Mouse (Mus musculus) liver, embryonic 14.5 days (tissue): Measurements from ENCODE around the gene Birc3. TPM values are rescaled to one million over a fixed set of nuclear protein-coding genes. Genes with fewer than 3 reads are reported as not detected.

ENCODE experiments used
- ATAC-seq: fragments of 200-750 bp; cut with Nextera tagmentation; 2 replicates; pipeline ENCODE4 v1.8.0; 2017; ENCODE audit warnings: moderate number of reproducible peaks, mild to moderate bottlenecking, moderate library complexity; ENCODE audit not compliant: insufficient read depth
- DNase-seq, 3 experiments: peaks; one replicate each; pipeline ENCODE4 v3.0.0-alpha.2; 2012 to 2013; ENCODE audit warnings: low read depth in 3 of 3, low spot score in 3 of 3
- H3K27ac ChIP-seq: fragments of 300-500 bp; sonication (generic); 2 replicates; pipeline ENCODE4 v1.5.1; 2014; ENCODE audit warnings: moderate library complexity, mild to moderate bottlenecking, control low read depth, inconsistent platforms
- H3K27me3 ChIP-seq: fragments of 300-500 bp; sonication (generic); 2 replicates; pipeline ENCODE4 v1.6.1; 2014; ENCODE audit warnings: mild to moderate bottlenecking, low read length, moderate library complexity; ENCODE audit not compliant: control insufficient read depth, insufficient read depth
- H3K36me3 ChIP-seq: fragments of 300-500 bp; sonication (generic); replicated peaks from 2 replicates; pipeline ENCODE4 v1.6.1; 2014; ENCODE audit warnings: low read depth; ENCODE audit not compliant: control insufficient read depth, insufficient read depth
- H3K4me1 ChIP-seq, 2 experiments: fragments of 200-500 bp in 1 of 2; fragments of 300-500 bp in 1 of 2; sonication (generic) in 1 of 2; replicated peaks; 2 replicates each; pipeline ENCODE4 v1.6.1; 2012 to 2014; ENCODE audit warnings: antibody characterized with exemption in 1 of 2, inconsistent platforms in 1 of 2, low read length in 1 of 2; ENCODE audit not compliant: control insufficient read depth in 2 of 2, insufficient read depth in 2 of 2
- H3K4me2 ChIP-seq: fragments of 300-500 bp; sonication (generic); 2 replicates; pipeline ENCODE4 v1.6.1; 2014; ENCODE audit warnings: low read depth, mild to moderate bottlenecking, control low read depth, moderate library complexity
- H3K4me3 ChIP-seq, 2 experiments: fragments of 200-500 bp in 1 of 2; fragments of 300-500 bp in 1 of 2; sonication (generic) in 1 of 2; 2 replicates each; pipeline ENCODE4 v1.5.1; 2012 to 2014; ENCODE audit warnings: low read depth in 2 of 2, low read length in 2 of 2, mild to moderate bottlenecking in 2 of 2, control low read depth in 1 of 2, inconsistent platforms in 1 of 2, moderate library complexity in 1 of 2; ENCODE audit not compliant: insufficient read depth in 1 of 2
- H3K9ac ChIP-seq: fragments of 300-500 bp; sonication (generic); replicated peaks from 2 replicates; pipeline ENCODE4 v1.6.1; 2014; ENCODE audit warnings: mild to moderate bottlenecking, control low read depth, moderate library complexity
- H3K9me3 ChIP-seq: fragments of 300-500 bp; sonication (generic); 2 replicates; pipeline ENCODE4 v1.6.1; 2016; ENCODE audit warnings: low read length, mixed read lengths; ENCODE audit not compliant: control insufficient read depth
- CTCF ChIP-seq: IDR thresholded peaks from 2 replicates; pipeline ENCODE4 v1.5.1; 2016; ENCODE audit warnings: antibody characterized with exemption, low read depth, control low read depth
- EP300 ChIP-seq: IDR thresholded peaks from 2 replicates; pipeline ENCODE4 v1.6.1; 2016; ENCODE audit warnings: antibody characterized with exemption, low read depth
- WGBS: fragments of 180-500 bp; shearing (Covaris S2); extraction: QIAGEN DNeasy Blood & Tissue Kit; methylation state at CpG from one replicate; pipeline ENCODE4 v1.1.7; 2014; ENCODE audit not compliant: insufficient replicate concordance; 5-methylcytosine and 5-hydroxymethylcytosine counted together
- polyA plus RNA-seq, 2 experiments: library from polyadenylated mRNA; depleted of rRNA in 1 of 2; stranded (reverse) in 1 of 2; unstranded in 1 of 2; fragments of >200 nt; fragmentation: Nextera tagmentation in 1 of 2; extraction: Ambion mirVana in 1 of 2; gene quantifications; 2 replicates each; pipeline versions ENCODE4 v1.2.1 to v1.2.3; 2012 to 2014

Gene Birc3
- polyA plus RNA-seq, 2 experiments: 4.7 TPM

GRCm38 (mm10) chr9:7836905-7837805 lies 35.8 kb downstream of the Birc3 start, which contains the start of gene Birc2:
TSS of gene Birc2 (minus strand) at chr9:7837064.
- DNase-seq (peak; percentile 93 to 95 (median 94)), ATAC-seq (peak; percentile 96)
- H3K9ac ChIP-seq: peak within 1 kb of the TSS; percentile 98
- H3K27ac ChIP-seq: peak within 1 kb of the TSS; percentile 99
- WGBS: under 1% methylated on average over 68 of the region's 68 CpGs
- peak within 1 kb of the TSS; percentile 74 to 86 for H3K4me3 ChIP-seq
- peak within 1 kb of the TSS; percentile 89 for H3K4me2 ChIP-seq
- no peaks in the 10 kb centered on the region for H3K9me3 ChIP-seq
- no peaks in the 10 kb centered on the region for H3K27me3 ChIP-seq
- H3K36me3 ChIP-seq: peaks cover 2% of the 10 kb centered on the region
- H3K4me1 ChIP-seq: peaks cover 5 to 16% of the 10 kb centered on the region in 2 experiments
- TF ChIP-seq EP300: peak; percentile 53
- no peak for TF ChIP-seq CTCF

- peaks cover 2% of the 10 kb centered on the region for H3K36me3 ChIP-seq
- H3K4me1 ChIP-seq: peaks cover 8 to 20% of the 10 kb centered on the region in 2 experiments
- H3K27ac ChIP-seq: peak overlapping the region; percentile 99
- TF ChIP-seq EP300: no peak
- TF ChIP-seq CTCF: peak; percentile 29; the same call in 1 of the 2 replicates
- peak overlapping the region; percentile 74 to 86 for H3K4me3 ChIP-seq
- WGBS: 0% methylated on average over 16 of the region's 16 CpGs
- H3K9me3 ChIP-seq: no peaks in the 10 kb centered on the region
- ATAC-seq: peak; percentile 46
- no peaks in the 10 kb centered on the region for H3K27me3 ChIP-seq
- peak overlapping the region; percentile 89 for H3K4me2 ChIP-seq
- DNase-seq: peak; percentile 23 to 47 (median 28)
- H3K9ac ChIP-seq: peak overlapping the region; percentile 98
These were observed 36.7 kb downstream of the Birc3 start for GRCm38 (mm10) chr9:7836331-7836730.

- peak overlapping the region in 1 of 2 experiments; percentile 74; a peak in 2 of 4 replicates for H3K4me3 ChIP-seq
- peaks cover 2% of the 10 kb centered on the region for H3K36me3 ChIP-seq
- H3K4me2 ChIP-seq: peak overlapping the region; percentile 89
- ATAC-seq (no peak), DNase-seq (no peak)
- H3K9me3 ChIP-seq: no peaks in the 10 kb centered on the region
- peaks cover 14 to 20% of the 10 kb centered on the region in 2 experiments for H3K4me1 ChIP-seq
- no peaks in the 10 kb centered on the region for H3K27me3 ChIP-seq
- no peak overlapping the region for H3K27ac ChIP-seq
- WGBS: 43% methylated on average over 1 of the region's 1 CpGs
- no peak overlapping the region for H3K9ac ChIP-seq
- TF ChIP-seq EP300 (no peak), CTCF (no peak)
These were observed 37.7 kb downstream of the Birc3 start for GRCm38 (mm10) chr9:7835302-7835701.

GRCm38 (mm10) chr9:7833421-7833820 lies 39.6 kb downstream of the Birc3 start:
- H3K4me1 ChIP-seq: peaks cover 24 to 33% of the 10 kb centered on the region in 2 experiments

More at GRCm38 (mm10) chr9:7833421-7833820, 39.6 kb downstream of the Birc3 start:
- ATAC-seq (no peak), DNase-seq (no peak)
- Histone ChIP-seq H3K4me3 (no peak overlapping the region), H3K9me3 (no peaks in the 10 kb centered on the region), H3K4me2 (peak overlapping the region; percentile 16), H3K27me3 (no peaks in the 10 kb centered on the region), H3K27ac (no peak overlapping the region), H3K9ac (no peak overlapping the region), H3K36me3 (peaks cover 2% of the 10 kb centered on the region)
- 75% methylated on average over 6 of the region's 6 CpGs for WGBS
- TF ChIP-seq CTCF: no peak
- no peak for TF ChIP-seq EP300
